Mouse (Mus musculus) thymus, adult 2 months (tissue): Measurements from ENCODE around the gene Epha3.

Experiments
- CTCF ChIP-seq: fragments of 200-500 bp; IDR thresholded peaks from 2 replicates; pipeline ENCODE4 v1.5.1; 2012; ENCODE audit warnings: mild to moderate bottlenecking, control low read depth, low read length, moderate library complexity, borderline replicate concordance; ENCODE audit not compliant: control insufficient read depth, poor library complexity, insufficient read depth; ENCODE audit errors: extremely low read depth
- POLR2A ChIP-seq: fragments of 200-500 bp; IDR thresholded peaks from 2 replicates; pipeline ENCODE4 v1.6.1; 2012; ENCODE audit warnings: mild to moderate bottlenecking, low read length, control low read depth, moderate library complexity; ENCODE audit not compliant: control insufficient read depth, poor library complexity, insufficient read depth; ENCODE audit errors: extremely low read depth

- TF ChIP-seq POLR2A (no peak), CTCF (no peak)
Measured at GRCm38 (mm10) chr16:63625229-63625628, 238.7 kb downstream of the Epha3 start.
